Mouse (Mus musculus) liver (tissue): ENCODE measurements around the gene Wars.
A peak's percentile ranks its signal among the peaks of the same experiment; 100 is the strongest.

Experiments
- DNase-seq: peaks from one replicate; pipeline ENCODE4 v3.0.0-alpha.2; 2020; ENCODE audit warnings: mixed read lengths

Gene Wars

DNA sequence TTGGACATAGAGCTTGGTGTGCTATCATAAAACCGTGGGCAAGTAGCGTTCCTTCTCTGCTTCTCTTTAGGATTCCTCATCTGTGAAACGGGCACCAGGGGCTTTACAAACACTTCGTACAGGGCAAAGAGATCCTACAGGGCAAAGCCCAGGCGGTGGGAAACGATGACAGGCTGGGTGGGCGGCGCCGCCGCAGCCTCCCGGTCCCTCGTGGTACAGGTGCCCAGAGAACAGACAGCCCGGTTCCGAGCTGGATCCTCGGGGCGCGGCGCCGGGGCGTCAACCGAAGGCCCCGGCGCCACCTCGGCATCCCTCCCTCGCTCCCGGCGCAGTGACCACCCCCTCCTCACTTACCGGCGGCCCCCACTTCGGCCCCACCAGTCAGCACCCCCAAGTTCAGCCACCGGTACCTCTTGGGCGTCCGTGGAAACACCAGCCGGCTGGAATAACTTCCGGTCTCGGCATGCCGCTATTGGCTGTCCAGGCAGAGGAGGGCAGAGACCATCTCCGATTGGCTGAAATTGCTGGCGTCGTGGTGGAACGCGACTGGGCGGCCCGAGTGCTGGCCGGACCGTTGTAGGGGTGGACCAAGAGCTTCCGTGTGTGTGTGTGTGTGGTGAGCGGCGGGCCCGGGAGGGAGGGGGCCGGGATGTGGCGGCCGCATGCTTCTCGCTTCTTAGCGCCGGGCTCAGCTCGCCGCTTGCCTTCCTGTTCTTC lies at the start of gene Wars:
TSS of gene Wars (minus strand) at position 460 of the 717 bp plus-strand sequence.
- DNase-seq: peak; percentile 95

DNA sequence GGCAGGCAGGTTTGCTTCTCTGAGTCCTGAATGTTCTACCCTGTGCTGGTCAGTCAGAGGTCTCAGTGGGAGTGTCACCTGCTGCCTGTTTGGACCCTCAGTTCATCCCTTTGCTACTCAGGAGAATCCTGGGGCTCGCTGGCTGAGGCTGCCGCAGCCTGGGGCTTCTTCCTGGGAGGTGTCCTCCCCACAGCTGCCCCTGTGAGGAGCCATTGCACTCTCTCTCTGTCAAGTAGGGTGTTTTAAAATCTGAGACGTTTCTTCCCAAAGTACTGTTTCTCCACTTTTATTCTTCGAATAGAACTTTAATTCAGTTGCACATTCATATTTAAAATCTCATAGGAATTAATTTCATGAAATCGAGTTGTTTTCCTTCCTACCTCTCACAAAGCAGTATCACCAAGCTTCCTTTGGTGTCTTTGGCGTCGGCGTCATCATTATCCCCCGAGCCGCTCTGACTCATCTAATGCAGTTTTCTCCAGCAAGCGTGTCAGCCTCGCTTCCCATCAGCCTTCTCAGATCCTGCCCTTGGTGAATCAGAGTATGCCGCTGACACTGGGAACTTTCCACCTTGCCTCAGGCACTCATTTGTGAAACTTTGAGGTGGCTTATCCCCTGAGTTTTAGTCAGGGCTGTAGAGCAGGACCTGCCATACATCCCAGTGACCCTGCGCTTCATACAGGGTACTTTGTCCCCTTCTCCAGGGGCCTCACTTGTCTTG lies 48.4 kb upstream of the Wars start:
- no peak for DNase-seq

DNA sequence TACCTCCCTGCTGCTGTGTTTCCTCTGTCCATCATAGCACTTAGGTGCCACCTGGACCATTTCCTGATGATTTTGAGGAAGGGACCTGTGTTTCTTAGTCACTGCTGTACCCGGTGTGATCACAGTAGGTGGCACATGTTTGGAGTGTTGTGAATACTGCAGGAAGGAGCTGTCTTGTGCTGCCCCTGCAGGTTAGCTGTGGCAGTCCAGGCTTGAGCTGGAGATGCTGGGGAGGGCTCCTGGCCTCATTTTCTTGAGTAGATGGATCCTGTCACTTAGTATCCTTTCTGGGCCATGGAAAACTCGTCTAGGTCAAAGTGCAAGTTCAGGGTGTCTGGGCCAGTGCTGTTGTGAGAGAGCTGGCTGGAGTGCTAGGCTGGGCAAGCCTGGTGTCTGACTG lies 47.3 kb upstream of the Wars start:
- no peak for DNase-seq

DNA sequence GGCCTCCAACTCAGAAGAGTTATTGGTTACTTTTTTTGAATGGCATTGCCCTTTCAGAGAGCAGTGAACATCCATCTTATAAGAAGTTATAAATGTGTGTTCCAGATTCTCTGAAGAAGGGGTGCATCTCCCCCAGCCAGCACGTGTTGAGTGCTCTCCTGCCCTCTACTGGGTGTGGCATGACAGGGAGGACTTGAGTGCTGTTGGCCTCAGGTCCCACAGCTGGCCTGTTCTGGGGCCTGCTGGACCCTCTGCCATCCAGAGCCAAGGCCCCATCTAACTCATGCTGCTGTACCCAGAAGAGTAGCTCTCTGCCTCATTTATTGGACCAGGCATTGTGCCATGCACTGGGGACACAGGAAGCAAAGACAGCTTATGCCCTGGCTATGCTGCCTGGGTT lies 46.3 kb upstream of the Wars start:
- no peak for DNase-seq

DNA sequence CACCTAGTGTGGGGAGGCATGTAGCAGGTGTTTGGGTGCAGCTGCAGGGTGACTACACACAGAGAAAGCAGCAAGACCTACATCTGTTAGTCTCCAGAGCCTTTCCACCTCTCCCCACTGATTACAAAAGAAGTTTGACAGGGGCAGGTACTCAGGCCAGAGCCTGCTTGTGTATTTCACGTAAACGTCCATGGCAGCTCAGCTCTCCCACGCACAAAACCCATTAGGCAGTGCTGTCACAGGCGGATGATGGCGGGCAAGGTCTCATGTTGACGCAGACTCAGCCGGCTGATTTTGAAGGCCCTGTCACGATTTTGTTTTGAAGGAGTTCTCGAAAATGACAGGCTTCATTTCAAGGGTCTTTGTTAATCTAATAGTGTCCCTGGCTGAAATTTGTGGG lies 45.3 kb upstream of the Wars start:
- no peak for DNase-seq

DNA sequence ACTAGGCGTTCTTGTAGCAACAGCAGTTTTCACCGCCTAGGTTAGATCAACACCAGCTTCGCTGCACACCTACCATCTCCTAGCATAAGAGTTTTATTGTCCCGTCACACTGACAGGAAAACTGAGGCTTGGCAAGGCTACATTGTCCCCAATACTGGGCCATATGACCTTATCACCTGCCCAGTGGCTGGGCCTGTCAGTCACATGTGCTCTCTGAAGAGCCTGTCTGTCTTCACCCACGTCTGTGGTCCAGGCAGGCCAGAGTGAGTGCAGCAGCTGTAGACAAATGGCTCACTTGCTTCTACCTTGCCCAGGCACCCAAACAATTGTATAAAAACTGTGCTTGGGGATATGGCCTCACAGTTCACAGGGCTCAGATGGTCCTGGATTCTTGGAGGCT lies 44.9 kb upstream of the Wars start:
- no peak for DNase-seq

DNA sequence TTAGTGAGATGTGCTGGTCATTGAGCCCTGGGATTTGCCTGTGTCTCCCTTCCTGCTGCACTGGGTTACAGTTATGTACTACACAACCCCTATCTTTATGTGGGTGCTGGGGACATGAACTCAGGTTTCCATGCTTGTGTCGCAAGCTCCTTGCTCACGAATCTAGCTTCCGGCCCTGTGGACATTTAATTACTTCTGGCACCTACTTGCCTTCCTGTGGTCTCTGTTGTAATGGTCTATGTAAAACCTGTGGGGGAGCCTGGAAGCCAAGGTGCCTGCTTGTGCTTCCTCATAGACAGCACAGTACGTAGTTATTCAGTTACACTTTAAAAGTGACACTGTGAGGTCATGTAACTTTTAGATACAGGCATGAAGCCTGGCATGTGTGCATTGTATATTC lies 43.5 kb upstream of the Wars start:
- no peak for DNase-seq

DNA sequence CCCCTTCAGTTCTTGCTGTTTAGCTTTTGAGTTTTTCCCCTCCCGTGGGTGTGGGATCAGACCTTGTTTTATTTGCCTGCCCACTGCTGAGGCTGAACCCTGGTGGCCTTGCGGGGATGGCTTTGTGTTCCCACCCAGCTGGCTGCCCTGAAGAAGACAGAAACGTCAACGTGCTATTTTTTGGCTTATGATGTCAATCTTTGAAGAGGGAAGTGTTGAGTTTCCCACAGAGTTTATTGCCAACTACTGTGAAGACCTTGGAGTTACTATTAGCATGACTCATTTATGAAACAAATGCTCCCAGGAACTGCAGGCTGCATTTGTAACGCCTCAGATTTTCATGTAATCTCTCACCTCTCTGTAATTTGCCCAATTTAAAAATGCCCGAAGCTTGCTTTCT lies 42.9 kb upstream of the Wars start:
- no peak for DNase-seq

DNA sequence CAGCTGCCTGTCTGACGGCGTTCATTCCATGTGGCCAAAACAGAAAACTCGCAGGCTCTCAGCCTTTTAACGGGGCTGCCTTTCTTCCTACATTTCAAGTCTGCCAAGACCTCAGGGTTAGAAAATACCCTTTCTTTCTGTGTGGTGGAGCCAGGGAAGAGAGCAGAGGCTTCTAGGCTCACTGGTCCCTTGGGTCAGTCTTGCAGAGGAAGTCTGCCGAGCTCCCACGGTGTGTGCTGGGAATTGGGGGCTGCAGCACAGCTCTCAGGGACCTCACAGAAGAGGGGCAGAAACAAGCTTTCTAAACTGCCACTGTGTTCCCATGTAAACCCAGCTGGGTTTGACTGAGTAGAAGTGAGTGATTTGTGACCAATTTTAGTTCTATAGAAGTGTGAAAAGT lies 40.3 kb upstream of the Wars start:
- no peak for DNase-seq

DNA sequence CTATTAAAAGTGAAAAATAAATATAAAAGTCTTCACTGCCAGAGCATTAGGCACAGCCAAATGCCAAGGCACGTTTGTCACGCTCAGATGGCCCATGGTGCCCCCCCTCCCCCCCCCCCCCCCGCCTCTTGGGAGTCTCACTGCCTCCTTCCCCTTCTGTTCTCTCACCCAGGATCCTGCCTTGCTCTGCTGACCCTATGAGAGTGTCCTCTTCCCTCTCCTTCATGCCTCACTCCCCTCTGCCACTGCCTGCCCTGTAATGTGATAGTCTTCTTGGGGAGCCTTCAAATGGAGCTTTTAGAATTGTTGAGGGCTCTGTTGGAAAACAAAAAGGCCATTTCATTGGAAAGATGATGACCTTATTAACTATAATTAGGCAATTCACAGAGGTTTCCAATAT lies 38.1 kb upstream of the Wars start:
- DNase-seq: no peak

DNA sequence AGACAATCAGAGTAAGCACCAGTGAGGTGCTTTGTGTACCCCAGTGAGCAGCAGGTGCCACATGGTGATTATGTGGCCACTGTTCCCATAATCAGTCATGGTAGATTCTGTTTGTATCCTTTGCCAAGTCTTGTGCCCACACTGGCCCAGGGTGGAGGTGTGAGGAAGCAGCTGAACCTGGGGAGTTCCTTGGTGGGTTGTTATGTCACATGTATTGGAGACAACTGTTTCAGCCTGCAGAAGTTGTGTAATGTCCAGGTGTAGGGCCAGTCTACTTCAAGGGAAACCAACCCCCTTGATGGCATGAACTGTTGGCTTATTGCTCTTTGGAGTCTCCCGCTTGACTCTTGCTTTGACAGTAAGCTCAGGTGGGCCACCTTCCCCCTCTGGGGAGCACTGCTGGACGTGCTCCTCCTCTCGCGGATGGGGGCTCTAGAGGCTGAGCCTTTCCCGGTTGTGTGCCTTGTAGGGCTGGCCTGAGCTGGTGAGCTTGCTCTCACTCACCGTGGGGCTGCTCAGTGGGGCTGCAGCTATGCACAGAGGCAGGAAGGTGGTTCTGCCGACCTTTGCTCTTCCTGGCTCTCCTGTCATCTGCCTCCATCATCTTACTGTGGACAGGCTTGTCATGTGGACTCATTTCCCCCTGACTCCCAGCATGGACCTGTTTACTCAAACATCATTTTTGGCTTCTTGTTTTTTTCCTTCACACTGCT lies 37.5 kb upstream of the Wars start:
- DNase-seq: no peak

DNA sequence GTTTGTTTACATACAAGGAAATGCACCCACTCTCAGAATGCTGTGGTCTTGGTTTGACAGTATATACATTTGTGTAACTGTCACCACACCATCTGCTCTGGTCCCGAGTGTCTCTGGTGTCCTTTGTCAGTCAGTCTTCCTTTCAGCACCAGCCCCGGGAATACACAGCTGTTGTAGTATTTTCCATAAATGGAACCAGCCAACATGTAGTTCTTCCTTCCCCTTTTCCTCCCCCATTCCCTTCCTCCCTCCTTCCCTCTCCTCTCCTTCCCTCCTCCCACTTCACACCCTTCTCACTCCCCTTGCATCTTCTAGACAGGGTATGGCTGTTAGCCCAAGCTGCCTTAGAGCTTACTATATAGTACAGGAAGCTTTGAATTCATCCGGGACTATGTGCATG lies 35.5 kb upstream of the Wars start:
- DNase-seq: no peak

DNA sequence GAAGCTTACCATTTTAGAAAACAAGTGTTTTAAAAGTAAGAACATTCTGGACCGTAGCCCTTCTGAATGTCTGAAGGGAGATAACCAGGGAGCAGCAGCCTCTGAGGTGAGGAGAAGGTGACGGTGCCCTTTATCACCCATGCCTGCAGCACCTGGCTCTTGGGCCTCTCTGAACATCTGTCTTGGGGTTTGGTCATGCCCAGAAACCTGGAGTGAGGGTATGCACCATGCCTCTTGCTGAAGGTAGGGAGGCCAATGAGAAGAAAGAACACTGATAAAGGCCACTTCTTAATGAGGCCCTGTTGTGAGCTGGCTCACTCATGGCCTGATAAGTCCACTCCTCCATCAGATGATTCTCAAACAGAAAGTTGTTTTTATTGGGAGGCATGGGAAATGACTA lies 34.3 kb upstream of the Wars start:
- DNase-seq: no peak

DNA sequence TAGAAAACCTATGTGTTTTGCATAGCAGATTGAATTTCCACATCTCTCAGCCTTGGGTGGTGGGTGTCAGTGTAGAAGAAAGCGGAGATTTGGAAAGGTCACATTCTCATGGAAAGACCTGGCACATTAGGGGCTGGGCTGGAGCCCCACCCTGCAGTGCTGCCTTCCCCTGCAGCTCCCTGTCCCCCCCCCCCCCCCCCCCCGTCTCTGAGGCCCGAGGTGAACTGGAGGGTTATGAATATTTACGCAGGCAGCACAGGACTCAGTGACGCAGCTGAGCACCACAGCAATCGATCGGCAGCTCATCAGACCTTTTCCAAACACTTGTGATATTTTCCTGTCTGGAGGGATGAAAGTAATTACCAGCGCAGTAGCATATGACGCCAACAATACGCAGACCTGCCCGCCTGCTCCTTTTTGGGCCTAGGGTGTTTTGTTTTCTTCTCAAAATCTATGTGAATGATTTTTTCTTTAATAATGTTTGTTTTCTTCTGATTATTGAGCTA lies 32.7 kb upstream of the Wars start:
- DNase-seq: no peak

DNA sequence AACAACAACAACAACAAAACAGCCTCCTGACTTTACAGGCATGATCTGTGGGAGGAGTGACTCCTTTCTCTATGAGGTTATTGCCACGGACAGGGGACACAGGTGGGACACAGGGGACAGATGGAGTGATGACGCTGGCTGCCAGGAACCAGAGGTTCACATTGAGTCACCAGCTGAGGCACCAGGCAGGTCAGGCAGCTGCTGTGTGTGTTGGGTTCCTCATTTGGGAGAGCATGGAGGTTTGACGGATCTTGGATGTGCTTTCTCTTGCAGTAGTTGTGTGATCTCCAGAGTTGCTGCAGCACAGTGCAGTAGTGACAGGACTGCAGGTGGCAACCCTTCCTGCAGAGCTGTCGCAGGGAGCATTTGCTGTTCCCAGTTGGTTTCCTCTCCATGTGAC lies 24.8 kb upstream of the Wars start:
- no peak for DNase-seq

DNA sequence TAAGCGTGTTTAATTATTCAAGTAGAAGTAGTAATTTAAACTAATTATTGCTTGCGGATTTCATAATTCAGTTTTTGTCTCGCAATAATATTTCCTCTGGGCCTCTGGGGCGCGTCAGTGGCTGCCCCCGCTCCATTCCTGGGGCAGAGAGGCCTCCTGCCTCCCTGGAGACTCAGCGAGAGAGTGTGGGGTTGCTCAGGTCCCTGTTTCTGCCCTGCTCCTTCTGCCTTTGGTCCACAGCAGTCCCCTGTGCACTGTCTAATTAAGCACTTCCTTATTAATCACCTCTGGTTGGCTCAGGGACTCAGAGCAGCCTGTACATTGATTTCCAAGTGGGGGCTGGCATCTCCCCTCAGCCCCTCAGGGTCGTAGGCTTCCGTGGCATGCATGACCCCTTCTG lies 23.5 kb upstream of the Wars start:
- DNase-seq: no peak

DNA sequence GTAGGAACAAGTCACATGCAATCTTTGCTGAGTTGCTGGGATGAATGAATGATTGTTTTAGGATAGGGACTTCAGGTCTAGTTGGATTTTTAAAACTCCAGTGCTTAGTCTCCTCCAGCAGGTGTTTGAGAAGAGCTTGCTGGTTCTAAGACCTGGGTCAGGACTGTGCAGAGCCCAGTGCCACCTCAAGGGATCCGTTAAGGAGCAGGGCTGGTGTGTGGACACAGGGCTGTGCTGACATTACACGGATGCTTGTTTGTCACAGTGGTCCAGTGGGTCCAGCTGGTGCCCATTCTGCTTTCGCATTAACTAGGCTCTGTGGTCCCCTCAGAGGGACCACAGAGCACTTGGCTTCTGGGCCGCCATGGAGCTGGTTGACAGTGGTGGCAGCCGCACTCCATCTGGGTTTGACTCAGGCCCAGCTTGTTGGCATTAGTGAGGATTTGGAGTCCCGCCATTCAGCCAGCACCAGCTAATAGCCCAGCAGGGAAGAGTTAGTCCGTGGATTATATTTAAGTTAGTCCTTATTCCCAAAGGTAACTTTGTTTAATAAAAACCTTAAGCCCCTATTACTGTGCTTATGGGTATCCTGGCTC lies 22.6 kb upstream of the Wars start:
- no peak for DNase-seq

DNA sequence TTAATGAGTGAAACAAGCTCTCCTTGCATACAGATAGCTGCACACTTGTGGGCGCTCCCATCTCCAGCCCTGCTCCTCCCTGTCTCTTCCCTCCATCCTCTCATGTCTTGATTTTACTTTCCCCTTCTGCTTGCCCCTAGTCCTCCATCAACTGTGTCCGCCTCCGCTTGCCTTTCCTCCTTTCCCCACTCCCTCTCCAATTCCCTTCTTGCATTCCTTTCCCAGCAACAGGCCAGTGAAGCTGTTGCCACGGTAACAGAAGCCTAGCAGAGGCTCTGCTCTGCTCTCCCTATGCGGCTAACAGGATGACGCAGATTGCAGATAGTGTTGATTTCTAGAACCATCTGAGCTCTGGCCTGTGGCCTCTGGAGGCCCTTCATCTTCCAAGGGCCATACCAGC lies 21.9 kb upstream of the Wars start:
- DNase-seq: no peak

DNA sequence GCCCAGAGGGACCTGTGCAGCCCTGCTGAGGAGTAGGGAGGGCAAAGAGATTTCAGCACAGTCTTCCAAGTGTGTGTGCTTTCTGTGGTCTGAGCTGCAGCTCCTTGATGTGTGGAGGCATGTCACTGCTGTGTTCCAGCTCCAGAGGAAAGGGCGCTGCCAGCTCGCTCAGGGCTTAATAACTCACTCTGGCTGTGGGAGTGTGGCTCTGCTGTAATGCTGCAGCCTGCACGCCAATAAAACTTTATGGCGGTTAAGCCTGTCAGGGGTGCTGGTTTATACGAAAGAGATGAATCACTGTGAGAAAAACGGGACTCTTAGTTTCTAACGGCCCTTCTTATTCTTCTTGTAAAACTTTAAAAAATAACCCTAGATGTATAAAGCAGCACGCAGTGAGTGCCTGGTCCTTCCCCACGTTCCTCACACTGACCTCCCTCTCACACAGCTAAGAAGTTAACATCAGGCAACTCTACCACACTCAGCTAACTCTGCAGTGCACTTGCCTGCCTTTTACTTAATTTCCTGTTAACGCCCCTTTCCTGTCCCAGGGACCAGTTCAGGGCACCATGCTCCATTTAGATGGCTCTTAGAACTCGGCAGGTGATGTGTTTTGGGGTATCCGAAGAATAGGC lies 20.9 kb upstream of the Wars start:
- DNase-seq: no peak

DNA sequence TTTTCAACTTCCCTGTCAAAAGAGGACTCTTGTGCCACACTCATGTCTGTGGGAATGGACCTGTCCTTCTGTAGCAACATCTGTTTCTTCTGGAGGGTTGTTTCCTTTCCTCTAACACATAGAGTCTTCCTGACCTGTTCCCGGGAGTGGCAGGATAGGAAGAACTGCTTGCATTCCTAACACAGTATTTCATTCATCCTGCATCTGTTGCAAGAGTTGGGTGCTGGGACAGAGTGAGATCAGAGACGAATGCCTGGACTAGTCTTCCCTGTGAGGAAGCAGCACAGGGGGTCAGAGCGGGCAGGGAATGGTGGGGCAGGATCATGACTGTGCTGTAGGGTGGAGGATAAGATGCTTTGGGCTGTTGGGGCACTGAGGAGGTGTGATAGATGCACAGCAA lies 20.2 kb upstream of the Wars start:
- no peak for DNase-seq

DNA sequence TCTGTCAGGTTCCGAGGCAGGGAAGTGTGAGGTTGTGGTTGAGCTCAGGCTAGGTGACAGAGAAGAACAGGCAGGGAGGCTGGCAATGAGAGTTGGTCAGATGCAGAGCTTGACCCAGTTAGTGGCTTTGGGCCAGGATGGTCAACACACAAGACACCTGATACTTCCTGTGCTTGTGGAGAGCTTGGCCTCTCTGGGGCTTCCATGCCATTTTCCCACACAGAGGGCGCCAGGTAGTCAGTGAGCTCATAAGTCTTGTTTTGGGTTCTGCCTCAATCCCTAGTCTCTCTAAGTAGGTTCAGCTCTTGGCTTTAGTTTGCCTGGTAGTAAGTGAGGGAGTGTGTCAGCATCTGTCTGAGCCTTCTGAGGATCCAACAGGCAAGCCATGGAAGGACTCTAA lies 18.5 kb upstream of the Wars start:
- DNase-seq: no peak

DNA sequence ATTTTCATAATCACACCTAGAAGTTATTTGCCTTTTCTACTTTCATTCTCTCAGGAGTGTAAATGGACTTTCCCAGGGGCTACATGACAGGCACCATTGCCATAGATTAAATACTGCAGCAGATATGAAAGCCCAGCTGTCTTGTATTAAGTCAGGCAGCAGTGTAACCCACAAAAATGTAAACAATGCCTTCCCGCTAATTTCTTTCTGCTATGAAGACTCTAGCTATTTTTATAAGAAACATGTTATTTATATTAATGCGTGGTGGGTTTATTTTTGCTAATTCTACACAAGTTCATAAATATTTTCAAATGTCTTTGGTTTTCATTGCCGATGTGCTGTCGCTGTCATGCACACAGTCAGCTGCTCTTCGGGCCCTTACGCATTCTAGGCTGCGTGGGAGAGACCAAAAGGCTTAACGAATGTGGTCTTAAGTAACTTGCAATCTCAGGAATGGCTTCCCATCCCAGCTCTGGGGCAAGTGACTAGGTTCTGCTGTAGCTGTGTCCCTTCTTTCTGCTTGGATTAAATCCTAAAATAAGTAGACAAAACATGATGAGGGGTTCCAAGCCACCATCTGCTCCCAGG lies 16.0 kb upstream of the Wars start:
- DNase-seq: no peak

DNA sequence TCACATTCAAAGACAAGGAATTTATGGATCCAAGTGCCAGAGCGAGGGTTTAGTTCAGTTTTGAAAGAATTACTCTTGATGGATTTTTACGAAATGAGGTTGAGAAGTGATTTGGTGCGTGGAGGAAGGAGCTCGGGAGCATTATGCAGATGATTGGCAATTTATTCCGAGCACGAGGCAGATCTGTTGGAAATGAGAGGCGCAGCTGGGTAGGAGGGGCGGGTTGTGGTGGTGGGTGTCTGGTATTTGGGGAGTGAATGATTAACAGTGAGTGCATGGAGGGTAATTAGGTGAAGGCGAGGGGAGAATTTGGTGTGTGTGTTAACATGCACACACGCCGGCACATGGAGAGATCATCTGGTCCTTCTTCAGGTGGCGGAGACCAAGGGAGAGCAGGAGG lies 12.4 kb upstream of the Wars start:
- DNase-seq: no peak
